Mouse (Mus musculus): ENCODE measurements around the gene Slx1b.

GRCm38 (mm10) chr7:126703757-126704077 is 8.1 kb upstream of the Slx1b start:
- TF ChIP-seq CTCF (IDR thresholded peaks at IDR 0.05; ENCODE audit: control insufficient read depth, insufficient read depth, insufficient replicate concordance, low read depth, low read length): no peak
- TF ChIP-seq POLR2A (IDR thresholded peaks at IDR 0.05; ENCODE audit: control insufficient read depth, low read depth, low read length): no peak

Measured in testis, adult 2 months (tissue).